ENCODE assay signal across 21 mouse cellular contexts in the genomic region with DNA sequence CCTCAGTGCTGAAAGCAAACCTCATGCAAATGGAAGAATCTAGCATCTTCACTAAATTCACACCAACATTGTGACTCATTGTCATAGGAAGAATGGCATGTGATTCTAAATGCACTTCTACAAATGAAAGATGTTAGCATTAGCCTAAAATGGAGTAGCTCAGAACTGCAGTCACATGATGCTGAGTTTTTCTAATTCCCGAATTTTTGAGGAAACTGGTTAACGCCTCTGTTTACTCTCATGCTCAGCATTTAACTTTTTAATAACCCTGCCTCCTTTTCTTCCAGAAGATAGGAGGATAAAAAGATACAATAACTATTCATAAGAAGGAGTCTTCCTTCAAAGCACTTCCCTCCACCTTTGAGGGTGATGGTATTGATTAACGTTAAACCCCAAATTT. TPM values are rescaled to one million over a fixed set of nuclear protein-coding genes. Genes with fewer than 3 reads are reported as not detected.
"Had no signal": no experiment of that assay in that cellular context is flagged by ENCODE, and none has a peak within 500 bp of the region (broad histone marks: within the 10 kb centered on the region; RNA-seq: fewer than 3 reads in every experiment).

No protein-coding gene starts in this region.

- ATAC-seq: liver, postnatal 0 days; lung, postnatal 0 days had no signal

- H3K9me3 ChIP-seq: liver, embryonic 13.5 days; liver, embryonic 15.5 days; lung, embryonic 15.5 days; midbrain, embryonic 12.5 days; neural tube, embryonic 12.5 days; stomach, embryonic 15.5 days had no signal

- H3K9ac ChIP-seq: liver, embryonic 13.5 days; liver, embryonic 15.5 days; liver, postnatal 0 days; lung, embryonic 15.5 days; midbrain, embryonic 12.5 days; neural tube, embryonic 12.5 days; stomach, embryonic 15.5 days had no signal

- H3K36me3 ChIP-seq: liver, embryonic 13.5 days; liver, embryonic 15.5 days; lung, embryonic 15.5 days; midbrain, embryonic 12.5 days; neural tube, embryonic 12.5 days; stomach, embryonic 15.5 days had no signal

- DNase-seq: liver, embryonic 13.5 days; liver, postnatal 0 days; lung, adult 2 months; lung, postnatal 14 days; lung, postnatal 36 days; midbrain, embryonic 14.5 days; right cerebral cortex, postnatal 14 days; thymus, adult 2 months; thymus, postnatal 25 days; thymus, postnatal 4 days had no signal

- H3K4me3 ChIP-seq: liver, embryonic 13.5 days; liver, embryonic 15.5 days; lung, embryonic 15.5 days; megakaryocyte, embryonic 14.5 days; midbrain, embryonic 12.5 days; neural tube, embryonic 12.5 days; stomach, embryonic 15.5 days had no signal

- H3K27ac ChIP-seq: liver, embryonic 13.5 days; liver, embryonic 15.5 days; lung, embryonic 15.5 days; macrophage; midbrain, embryonic 12.5 days; neural tube, embryonic 12.5 days; stomach, embryonic 15.5 days; stomach, postnatal 0 days had no signal

- H3K4me2 ChIP-seq: liver, embryonic 13.5 days; liver, embryonic 15.5 days; lung, embryonic 15.5 days; midbrain, embryonic 12.5 days; neural tube, embryonic 12.5 days; stomach, embryonic 15.5 days had no signal

RNA-seq across cellular contexts. Expression of a gene that starts 1.3 kb away (rescaled TPM):
- polyA plus RNA-seq: liver, embryonic 13.5 days; liver, embryonic 15.5 days; liver, postnatal 0 days; lung, adult 2 months; lung, embryonic 15.5 days; lung, postnatal 0 days; macrophage; spleen, adult 2 months; stomach, embryonic 15.5 days; stomach, postnatal 0 days; testis, adult 2 months had no signal
